Mouse (Mus musculus): ENCODE results near the gene Cracr2b. TPM values are rescaled to one million over a fixed set of nuclear protein-coding genes. Genes with fewer than 3 reads are reported as not detected.

Gene Cracr2b
- total RNA-seq, 2 experiments from 2014 or later, result 14.9 to 21.3 TPM

DNA sequence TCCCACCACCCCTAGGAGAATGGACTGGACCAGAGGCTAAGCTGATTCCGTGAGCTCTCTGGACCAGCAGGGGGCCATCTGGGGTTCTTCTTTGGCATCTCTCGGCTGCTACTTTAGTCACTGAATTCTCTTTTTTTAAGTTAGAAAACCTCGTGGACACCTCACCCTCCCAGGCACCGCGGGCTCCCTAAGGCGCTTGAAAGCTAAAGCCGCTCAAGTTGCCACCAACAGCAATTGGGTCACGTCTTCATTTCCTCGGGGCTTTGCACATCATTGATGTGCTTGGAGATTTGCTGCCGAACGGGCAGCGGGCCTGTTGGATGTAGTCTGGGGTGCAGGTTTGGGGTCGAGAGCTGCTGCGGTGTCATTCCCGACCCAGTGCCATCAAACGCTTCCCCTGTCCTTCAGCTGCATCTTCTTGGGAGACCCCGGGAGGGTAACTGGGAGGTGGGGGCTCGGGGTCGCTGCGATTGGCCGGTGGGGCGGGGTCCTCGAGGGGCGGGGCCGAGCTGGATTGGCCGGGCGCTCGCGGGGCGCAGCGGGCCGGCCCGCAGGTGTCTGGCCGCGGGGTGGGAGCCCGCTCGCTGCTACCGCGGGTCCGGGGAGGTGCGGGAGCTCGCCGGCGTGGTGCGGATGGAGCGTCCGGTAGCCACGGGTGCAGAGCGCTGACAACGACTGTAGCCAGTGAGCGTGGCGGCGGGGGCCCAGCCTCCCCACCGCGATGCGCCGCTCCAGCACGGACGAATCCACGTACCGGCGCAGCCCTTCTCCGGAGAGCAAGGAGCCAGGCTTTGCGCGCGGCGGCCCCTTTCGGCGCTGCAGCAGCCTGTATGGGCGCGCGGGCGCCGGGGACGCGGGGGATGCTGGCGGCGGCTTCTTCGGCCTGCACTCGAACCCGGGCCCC is 20.9 kb downstream of the Cracr2b start:
- ATAC-seq (replicated peaks; ENCODE audit: poor library complexity, severe bottlenecking), result peak; percentile 23

DNA sequence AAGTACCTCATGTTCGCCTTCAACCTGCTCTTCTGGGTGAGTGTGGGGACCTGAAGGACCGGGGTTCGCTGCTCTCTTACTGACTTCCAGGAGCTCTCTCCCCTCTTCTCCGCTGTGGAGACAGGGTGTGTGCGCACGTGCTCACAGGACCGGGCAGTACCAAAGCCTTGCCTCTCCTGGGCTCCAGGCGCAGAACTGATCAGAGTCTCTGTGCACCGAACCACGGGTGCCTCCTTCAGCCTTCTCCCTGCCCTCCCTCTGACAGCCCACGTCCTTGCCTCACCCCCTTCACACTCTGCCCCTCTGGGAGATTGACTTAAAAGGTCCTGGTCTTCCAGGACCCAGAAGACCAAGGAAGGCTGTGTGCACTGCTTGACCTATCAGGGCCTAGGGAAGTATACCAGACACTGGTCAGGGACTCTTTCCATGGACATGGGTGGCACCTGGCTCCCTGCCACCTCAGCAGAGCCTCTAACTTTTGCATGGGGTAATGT is 21.7 kb downstream of the Cracr2b start:
- ATAC-seq (replicated peaks; ENCODE audit: poor library complexity, severe bottlenecking), result no peak

DNA sequence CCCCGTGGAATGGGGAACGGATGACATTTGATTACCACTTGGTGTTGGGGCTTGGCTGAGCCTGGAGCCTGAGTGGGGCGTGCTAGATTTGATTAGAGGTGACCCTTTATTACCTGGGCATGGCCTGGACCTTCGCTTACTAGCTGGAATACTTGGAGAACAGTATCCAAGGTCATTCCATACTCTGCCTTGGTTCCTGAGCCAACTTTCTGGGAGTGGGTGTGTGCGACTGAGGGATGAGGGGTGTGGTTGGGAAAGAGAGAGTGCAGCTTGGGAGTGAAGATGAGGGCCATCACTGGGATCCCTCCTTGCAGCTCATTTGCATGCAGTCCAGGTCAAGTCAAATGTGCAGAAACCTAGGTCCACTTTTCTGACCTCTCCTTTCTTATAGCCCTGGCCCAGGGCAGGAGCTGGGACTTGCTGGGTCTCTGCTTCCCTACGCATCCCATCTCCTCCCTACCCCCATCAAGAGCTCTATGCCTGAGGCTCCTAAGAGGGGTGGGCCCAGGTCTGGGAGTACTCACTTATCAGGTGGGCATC is 22.3 kb downstream of the Cracr2b start:
- ATAC-seq (replicated peaks; ENCODE audit: poor library complexity, severe bottlenecking), result no peak

DNA sequence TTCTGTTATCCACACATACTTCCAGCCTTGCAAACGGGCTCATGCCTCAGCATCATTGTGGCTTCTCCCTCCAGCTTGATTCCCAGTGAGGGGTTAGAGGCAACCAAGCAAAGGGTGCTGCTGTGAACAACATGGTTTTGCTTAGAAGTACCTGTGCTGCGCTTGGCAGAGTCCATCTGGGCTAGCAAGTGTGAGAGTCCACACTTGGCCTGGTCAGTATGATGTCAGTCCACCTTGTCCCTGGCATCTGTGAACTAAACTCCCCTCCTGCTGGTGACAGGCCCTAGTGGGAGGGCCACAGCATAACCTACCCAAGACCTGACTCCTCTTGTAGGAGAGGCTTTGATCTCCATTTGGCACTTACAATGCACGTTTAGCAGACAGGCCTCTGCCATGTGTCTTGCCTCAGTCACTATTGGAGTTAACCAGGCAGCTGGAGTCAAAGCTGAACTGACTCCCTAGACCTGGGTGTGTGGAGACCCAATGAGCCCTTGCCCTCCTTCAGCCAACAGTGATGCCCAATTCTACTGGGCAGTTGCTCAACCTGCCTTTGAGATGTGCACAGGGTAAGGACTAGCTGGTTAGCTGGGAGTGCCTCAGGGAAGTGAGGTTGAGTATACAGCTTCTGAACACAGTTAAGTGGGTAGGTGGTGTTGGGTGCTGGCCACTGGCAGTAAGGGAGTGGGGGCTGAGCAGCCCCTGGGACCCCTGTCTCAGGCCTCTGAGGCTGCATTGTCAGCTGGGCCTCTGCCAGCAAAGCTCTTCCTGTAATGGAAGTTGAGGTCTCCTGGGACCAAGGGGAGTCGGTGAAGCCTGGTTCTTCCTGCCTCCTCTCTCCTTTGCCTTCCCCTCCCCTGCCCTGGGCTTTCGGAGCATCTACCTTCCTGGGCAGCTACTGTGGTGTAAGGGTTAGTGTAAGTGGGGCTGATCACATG is 23.6 kb downstream of the Cracr2b start:
- ATAC-seq (replicated peaks; ENCODE audit: poor library complexity, severe bottlenecking), result no peak

DNA sequence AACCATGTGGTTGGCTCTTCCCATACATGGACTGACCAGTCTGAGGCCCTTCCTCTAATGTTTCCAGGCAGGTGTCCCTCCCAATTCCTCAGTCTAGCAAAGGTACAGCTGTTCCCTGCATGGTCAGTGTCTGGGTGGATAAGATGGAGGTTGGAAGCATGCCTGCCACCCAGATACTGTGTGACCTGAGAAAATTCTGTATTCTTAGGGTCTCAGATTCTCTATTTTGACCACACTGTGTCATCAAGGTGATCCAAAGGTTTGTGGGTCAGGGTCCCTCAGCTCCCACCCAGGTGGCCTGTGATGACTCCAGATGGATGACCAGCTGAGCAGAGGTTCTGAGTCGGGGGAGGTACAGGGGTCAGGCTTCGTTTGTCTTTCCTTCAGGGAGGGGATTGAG is 24.3 kb downstream of the Cracr2b start:
- ATAC-seq (replicated peaks; ENCODE audit: poor library complexity, severe bottlenecking), result no peak

DNA sequence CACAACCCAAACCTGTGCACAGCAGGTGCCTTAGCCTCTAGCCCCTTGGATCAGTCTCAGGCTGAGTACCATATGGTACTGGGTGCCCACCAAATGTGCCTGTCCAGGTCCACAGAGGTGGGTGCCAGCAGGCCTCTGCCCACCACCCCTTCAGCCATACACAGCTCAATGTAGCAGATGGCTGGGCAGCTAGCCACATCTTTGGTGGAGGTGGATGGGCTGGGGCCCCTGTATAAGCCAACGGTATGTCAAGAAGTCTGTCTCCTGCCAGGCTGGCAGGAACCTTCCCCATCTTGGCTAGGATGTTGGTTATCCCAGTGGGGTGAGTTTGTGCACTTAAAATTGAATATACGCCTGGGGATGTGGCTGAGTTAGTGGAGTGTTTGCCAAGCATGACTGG is 24.7 kb downstream of the Cracr2b start:
- ATAC-seq (replicated peaks; ENCODE audit: poor library complexity, severe bottlenecking), result no peak

DNA sequence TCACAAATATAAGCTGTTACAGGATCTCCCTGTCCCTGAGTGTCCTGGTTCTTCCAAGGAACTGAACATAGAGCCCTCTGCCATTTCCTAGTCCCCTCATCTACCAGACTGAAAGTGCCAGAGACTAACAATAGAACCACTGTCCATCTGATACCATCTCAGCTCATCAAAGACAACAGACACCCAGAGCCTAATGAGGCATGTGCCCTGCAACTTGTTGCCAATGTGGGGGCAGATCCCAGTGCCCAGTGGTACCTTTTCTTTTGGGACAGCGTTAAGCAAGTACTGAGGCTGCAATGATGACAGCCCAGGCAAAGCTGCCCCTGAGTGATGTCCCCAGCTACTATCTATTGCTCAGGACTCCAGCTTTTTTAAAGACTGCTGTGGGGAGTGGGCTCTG is 25.3 kb downstream of the Cracr2b start:
- no peak for ATAC-seq (replicated peaks; ENCODE audit: poor library complexity, severe bottlenecking)

DNA sequence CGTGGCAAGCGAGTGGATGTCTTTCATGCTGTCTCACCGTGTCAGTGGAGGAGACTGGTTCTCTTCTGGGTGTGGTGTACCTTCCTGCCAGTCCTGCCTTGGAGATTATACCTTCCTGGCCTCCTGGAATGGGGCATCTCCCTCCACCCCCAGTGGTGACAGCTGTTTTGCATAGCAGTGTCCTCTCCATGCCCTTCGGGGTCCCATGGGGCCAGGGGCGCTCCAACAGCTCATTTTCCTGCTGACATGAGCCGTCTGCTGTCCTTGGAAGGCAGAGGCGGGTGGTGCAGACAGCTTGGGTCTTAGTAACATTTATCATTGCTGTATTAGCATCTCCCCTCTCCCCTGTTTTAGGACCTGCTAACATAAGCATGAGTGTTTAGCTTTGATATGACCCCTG is 26.2 kb downstream of the Cracr2b start:
- ATAC-seq (replicated peaks; ENCODE audit: poor library complexity, severe bottlenecking), result no peak

DNA sequence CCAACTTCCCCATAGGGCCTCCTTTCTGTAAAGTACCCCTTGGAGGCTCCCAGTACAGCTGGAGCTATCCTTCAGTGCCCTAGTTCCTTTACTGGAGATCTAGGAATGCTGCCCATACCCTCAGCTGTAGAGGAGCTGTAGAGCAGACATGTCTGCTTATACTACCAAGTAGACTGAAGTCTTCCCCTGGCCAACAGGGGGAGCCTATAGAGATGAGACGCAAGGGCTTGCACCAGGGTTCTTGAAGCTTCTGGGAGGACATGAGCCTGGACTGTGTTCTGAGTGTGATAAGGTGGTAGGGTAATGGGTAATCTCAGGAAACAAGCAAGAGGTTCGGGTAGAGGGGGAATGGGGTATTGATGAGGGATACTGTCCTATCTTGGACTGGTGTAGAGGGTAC is 30.3 kb downstream of the Cracr2b start:
- ATAC-seq (replicated peaks; ENCODE audit: poor library complexity, severe bottlenecking), result no peak; the same call in 1 of the 2 replicates

DNA sequence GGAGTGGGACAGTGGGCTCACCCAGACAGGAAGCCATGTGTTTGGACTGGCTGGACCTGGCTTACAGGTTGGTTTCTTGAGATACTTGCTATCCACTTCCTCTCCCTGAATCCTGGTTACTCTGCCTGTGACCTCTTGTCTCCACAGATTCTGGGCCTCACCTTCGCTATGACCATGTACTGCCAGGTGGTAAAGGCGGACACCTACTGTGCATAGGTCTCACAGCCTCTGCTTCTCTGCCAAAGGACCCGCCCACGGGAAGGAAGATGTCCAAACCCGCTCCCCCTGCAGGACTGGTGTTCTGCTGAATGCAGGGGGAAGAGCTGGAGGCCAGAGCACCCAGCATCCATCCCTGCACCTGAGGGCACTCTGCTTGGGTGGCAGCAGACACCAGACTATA is 31.8 kb downstream of the Cracr2b start:
- ATAC-seq (replicated peaks; ENCODE audit: poor library complexity, severe bottlenecking), result no peak

DNA sequence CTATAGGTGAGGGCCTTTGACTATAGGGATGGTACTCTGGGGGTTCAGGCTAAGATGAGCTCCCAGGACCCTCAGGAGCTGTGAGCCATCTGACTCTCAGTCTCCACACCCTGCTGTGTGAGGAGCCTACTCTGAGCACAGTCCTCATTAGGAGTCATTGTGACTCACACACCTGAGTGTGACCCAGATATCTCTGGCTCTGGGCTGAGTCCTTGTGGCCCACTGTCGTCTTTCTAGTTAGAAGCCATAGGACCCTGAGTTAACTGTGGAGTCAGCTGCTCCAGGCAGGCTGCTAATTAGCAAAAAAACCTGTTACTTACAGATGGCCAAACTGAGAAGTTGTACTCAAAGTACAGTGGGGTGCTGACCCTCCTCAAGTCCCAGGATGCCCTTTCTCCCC is 32.8 kb downstream of the Cracr2b start:
- ATAC-seq (replicated peaks; ENCODE audit: poor library complexity, severe bottlenecking), result no peak

DNA sequence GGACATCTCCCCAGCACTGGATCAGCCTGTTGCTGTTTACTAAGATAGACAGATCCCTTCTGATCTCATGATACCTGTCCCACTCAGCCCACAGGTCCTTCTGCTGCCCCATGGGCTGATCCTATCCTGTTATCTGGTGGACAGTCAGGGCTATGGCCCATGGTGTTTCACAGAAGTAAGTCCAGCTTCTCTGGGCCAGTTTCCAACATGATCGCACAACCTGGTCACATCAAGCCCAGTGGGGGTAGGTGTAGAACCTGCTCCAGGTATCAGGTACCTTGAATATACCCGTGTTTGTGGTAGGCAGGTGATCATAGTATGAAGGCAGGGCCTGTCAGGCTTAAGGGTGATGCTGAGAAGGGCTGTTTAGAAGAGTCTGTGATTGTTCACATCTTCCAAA is 34.5 kb downstream of the Cracr2b start:
- no peak for ATAC-seq (replicated peaks; ENCODE audit: poor library complexity, severe bottlenecking)

DNA sequence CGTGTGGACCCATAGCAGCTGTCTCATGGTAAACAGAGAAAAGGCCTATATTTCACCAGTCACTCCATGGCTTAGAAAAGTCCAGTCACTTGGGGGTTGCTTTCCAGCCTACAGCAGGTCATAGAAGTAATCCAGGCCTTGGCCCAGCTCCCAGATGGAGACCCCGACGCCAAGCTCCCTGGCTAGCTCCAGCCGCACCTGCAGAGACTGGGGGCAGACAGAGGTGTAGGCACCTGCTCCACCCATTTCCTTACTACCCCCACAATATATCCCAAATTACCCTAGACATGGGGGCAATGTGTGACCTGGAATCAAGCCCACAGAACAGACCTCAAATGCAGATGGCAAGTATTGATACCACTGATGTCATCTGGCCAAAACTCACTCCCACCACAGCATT is 35.0 kb downstream of the Cracr2b start:
- ATAC-seq (replicated peaks; ENCODE audit: poor library complexity, severe bottlenecking), result no peak

DNA sequence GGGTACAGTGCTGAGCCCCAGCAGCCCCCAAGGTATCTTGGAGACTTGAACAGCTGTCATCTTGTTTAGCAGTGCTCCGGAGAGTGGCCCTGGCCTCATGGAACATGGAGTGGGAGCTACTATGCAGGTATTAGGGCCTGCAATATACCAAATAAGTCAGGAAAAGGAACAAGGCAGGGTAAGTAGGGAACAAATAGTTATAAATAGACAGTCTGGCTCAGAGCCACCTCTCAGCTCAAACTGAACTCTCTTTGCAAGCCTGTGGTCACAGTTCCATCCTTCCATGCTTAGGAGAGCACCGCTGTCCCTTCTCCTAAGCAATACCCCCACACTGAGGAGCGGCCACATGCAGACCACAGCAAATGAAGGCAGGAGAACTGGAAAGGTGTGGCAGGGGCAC is 36.7 kb downstream of the Cracr2b start:
- ATAC-seq (replicated peaks; ENCODE audit: poor library complexity, severe bottlenecking), result no peak

DNA sequence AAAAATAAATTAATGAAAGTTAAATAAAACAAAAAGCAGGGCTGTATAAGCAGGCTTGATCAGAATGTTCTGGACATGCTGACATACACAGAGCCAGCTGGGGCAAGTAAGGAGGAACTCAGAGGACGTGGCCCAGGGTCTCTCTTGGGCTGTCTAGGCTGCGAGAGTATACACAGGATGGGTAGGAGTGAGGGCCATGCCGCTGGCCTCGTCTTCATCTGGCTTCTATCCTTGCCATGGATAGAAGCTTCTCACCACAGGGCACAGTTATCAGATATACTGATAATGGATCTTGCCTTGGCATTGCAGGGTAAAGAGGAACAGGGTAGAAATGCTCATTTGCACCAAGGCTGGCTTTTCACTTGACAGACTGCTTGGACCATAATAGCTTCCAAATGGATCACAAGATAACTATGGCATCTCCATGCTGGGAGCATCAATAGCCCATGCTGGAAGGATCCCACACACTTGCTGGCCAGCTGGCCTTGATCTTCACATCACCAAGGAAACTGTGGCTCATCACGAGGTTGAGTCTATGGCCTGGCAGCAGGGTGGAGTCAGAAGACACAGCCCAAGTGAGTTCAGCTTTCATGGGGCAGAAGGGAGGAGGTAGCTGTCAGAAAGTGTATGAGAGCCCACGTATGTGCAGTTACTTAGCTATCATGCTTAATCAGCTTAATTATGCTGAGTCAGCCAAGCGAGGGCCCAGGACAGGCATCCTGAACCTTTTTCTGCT is 41.1 kb downstream of the Cracr2b start:
- no peak for ATAC-seq (replicated peaks; ENCODE audit: poor library complexity, severe bottlenecking)

DNA sequence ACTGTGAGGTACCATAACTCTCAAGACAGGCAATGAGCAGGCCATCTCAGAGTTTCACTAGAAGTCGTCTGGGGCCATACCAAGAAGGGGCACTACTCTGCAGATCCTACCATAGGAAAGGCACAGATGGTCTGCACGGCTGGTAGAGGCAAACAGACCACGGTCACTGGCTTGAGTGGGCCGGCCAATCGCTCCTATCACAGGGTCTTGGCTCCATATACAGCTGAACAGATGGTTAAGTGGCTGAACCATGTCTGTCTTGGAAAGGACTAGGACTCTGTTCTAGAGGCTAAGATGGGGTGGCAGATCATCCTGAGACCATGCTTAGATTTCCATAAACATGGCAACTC is 41.6 kb downstream of the Cracr2b start:
- no peak for ATAC-seq (replicated peaks; ENCODE audit: poor library complexity, severe bottlenecking)

DNA sequence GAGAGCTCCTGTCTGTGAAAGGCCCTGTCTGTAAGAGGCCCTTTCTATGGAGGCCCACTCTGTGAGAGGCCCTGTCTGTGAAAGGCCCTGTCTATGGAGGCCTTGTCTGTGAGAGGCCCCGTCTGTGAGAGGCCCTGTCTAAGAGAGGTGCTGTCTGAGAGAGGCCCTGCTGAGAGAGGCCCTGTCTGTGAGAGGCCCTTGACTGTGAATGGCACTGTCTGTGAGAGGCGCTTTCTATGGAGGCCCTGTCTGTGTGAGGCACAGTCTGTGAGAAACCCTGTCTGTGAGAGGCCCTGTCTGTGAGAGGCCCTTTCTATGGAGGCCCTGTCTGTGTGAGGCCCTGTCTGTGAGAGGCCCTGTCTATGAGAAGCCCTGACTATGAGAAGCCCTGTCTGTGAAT is 45.4 kb downstream of the Cracr2b start:
- ATAC-seq (replicated peaks; ENCODE audit: poor library complexity, severe bottlenecking), result no peak

DNA sequence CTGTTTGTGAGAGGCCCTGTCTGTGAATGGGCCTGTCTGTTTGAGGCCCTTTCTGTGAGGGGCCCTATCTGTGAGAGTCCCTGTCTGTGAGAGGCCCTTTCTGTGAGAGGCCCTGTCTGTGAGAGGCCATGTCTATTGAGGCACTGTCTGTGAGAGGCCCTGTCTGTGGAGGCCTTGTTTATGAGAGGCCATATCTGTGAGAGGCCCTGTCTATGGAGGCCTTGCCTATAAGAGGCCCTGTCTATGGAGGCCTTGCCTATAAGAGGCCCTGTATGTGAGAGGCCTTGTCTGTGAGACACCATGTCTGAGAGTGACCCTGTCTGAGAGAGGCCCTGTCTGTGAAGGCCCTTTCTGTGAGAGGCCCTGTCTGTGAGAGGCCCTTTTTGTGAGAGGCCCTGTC is 47.3 kb downstream of the Cracr2b start:
- ATAC-seq (replicated peaks; ENCODE audit: poor library complexity, severe bottlenecking), result no peak

DNA sequence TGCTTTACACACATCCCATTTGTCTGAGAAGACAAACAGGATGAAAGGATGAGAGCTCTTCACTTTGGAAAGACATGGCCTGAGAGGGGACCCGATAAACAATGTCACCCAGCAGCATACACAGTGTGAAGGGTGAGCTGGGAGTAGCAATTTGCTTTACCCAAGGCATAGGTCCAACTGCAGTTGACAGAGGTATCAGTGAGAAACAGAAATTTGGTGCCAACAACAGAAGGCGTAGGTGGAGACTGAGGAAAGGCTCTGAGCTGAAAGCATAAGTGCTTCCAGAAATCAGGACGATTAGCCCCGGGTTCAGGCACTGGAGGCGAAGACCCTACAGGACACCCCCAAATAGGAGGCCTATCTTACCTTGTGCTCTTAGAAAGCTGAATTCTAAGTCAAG is 49.3 kb downstream of the Cracr2b start:
- no peak for ATAC-seq (replicated peaks; ENCODE audit: poor library complexity, severe bottlenecking)

DNA sequence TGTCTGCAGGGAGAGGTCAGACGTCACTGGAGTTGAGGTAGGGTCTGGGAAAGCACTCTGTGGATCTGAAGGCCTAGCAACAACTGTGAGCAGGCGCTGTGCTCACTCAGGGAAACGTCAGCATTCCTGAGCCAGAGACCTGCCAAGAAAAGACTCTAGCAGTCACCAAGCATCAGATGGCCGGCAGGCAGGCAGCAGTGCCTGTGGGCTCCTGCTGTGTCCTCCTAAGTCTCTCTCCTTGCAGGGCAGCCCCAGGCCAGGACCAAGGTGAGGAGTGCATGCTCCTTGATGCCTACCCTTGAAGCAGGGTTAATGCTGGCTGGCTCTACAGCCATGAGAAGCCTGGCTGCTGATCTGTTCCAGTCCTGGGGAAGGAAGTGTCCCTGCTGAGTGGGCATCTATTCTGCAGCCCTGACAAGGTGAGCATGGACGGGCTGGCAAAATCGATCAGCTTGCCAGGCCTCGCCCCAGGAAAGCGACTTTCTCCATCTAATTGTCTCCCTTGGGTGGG is 49.8 kb downstream of the Cracr2b start:
- ATAC-seq (replicated peaks; ENCODE audit: poor library complexity, severe bottlenecking), result no peak

Measured in granulocyte monocyte progenitor cell, adult 5-6 weeks (primary cell).